ENCODE assay signal across 40 mouse cellular contexts in the genomic region with DNA sequence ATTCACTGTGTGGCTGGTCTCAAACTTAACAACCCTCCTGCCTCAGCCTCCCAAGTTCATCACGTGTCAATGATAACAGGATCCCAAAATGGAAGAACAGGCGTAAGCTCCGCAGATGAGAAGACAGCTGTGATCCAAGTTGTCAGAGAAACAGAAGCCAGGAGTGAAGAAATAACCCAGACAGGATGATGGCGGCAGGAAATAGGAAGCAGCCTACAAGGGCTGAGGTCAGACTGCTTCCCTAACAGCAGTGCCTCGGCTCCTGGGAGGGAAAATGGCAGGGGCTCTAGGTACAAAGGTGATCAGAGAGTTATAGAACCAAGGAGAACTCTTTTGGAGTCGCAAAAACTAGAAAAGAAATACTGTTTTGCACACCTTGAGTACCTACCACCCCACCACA. TPM values are rescaled to one million over a fixed set of nuclear protein-coding genes. Genes with fewer than 3 reads are reported as not detected.
"Had no signal": no experiment of that assay in that cellular context is flagged by ENCODE, and none has a peak within 500 bp of the region (broad histone marks: within the 10 kb centered on the region; RNA-seq: fewer than 3 reads in every experiment).

No protein-coding gene starts in this region.

- ATAC-seq: hindbrain, embryonic 16.5 days; hindbrain, postnatal 0 days; inflammation-experienced regulatory T-cells, adult 6 months; intestine, embryonic 15.5 days; intestine, embryonic 16.5 days; intestine, postnatal 0 days had no signal

- H3K4me1 ChIP-seq: heart, embryonic 10.5 days; heart, embryonic 12.5 days; heart, embryonic 15.5 days; hindbrain, embryonic 10.5 days; hindbrain, embryonic 12.5 days; hindbrain, embryonic 13.5 days; hindbrain, embryonic 15.5 days; intestine, embryonic 15.5 days; kidney, embryonic 15.5 days had no signal

- DNase-seq: heart, postnatal 10 days; heart, postnatal 14 days; heart, postnatal 36 days; heart, postnatal 4 days; kidney, adult 11 months; kidney, adult 18-20 months; kidney, adult 2 months; kidney, adult 8-10 months; kidney, adult 9 months; kidney, postnatal 10 days; kidney, postnatal 14 days; kidney, postnatal 25 days; kidney, postnatal 36 days; kidney, postnatal 4 days; layer of hippocampus, adult 9-11 months; layer of hippocampus, postnatal 36 days had no signal

- H3K27ac ChIP-seq: heart, embryonic 10.5 days; heart, embryonic 13.5 days; heart, embryonic 15.5 days; hindbrain, embryonic 10.5 days; hindbrain, embryonic 12.5 days; hindbrain, embryonic 13.5 days; hindbrain, embryonic 14.5 days; hindbrain, embryonic 15.5 days; hindbrain, postnatal 0 days; intestine, embryonic 15.5 days; kidney, embryonic 15.5 days; kidney, postnatal 0 days; layer of hippocampus, adult 2 months had no signal

- H3K36me3 ChIP-seq: heart, embryonic 10.5 days; heart, embryonic 12.5 days; heart, embryonic 13.5 days; heart, embryonic 15.5 days; hindbrain, embryonic 10.5 days; hindbrain, embryonic 12.5 days; hindbrain, embryonic 13.5 days; hindbrain, embryonic 15.5 days; intestine, embryonic 15.5 days; kidney, embryonic 15.5 days had no signal

- H3K4me3 ChIP-seq: heart, embryonic 10.5 days; heart, embryonic 12.5 days; heart, embryonic 13.5 days; heart, embryonic 15.5 days; hindbrain, embryonic 10.5 days; hindbrain, embryonic 12.5 days; hindbrain, embryonic 13.5 days; hindbrain, embryonic 15.5 days; intestine, embryonic 15.5 days; kidney, embryonic 15.5 days; layer of hippocampus, adult 2 months had no signal

- H3K9me3 ChIP-seq: heart, embryonic 10.5 days; heart, embryonic 12.5 days; heart, embryonic 13.5 days; heart, embryonic 15.5 days; hindbrain, embryonic 10.5 days; hindbrain, embryonic 12.5 days; hindbrain, embryonic 13.5 days; hindbrain, embryonic 15.5 days; intestine, embryonic 15.5 days; kidney, embryonic 15.5 days had no signal

- H3K27me3 ChIP-seq: heart, embryonic 12.5 days; heart, embryonic 13.5 days; heart, embryonic 15.5 days; hindbrain, embryonic 12.5 days; hindbrain, embryonic 13.5 days; hindbrain, embryonic 15.5 days; intestine, embryonic 15.5 days; kidney, embryonic 15.5 days had no signal

RNA-seq across cellular contexts. Expression of gene Adtrp, which starts 54.6 kb away (rescaled TPM):
- total RNA-seq: hematopoietic stem cell, adult 5-6 weeks; layer of hippocampus, adult 2 months; left cerebral cortex, adult 18-20 months had no signal
- polyA plus RNA-seq: heart, embryonic 11.5 days; heart, embryonic 12.5 days; heart, embryonic 14.5 days; heart, embryonic 16.5 days; hindbrain, embryonic 10.5 days; hindbrain, embryonic 11.5 days; inflammation-experienced regulatory T-cells, adult 6 months had no signal
